Mouse (Mus musculus) intestine, embryonic 16.5 days (tissue): ENCODE data around the gene Hspa1a. TPM values are rescaled to one million over a fixed set of nuclear protein-coding genes. Genes with fewer than 3 reads are reported as not detected.
"Not testable (repeated sequence)": the region's sequence is repeated elsewhere in the genome, so short reads cannot be mapped to it uniquely, and the experiment has no call there.

Experiments
- ATAC-seq: fragments of 200-750 bp; cut with Nextera tagmentation; 2 replicates; pipeline ENCODE4 v1.8.0; 2017; ENCODE audit warnings: moderate TSS enrichment, moderate library complexity
- H3K27ac ChIP-seq: fragments of 300-500 bp; sonication (generic); 2 replicates; pipeline ENCODE4 v1.5.1; 2014; ENCODE audit warnings: mild to moderate bottlenecking, low read length
- H3K27me3 ChIP-seq: fragments of 300-500 bp; sonication (generic); replicated peaks from 2 replicates; pipeline ENCODE4 v1.6.1; 2014; ENCODE audit warnings: low read length, control low read depth, mixed read lengths; ENCODE audit not compliant: control insufficient read depth, insufficient read depth
- H3K36me3 ChIP-seq: fragments of 300-500 bp; sonication (generic); 2 replicates; pipeline ENCODE4 v1.6.1; 2014; ENCODE audit warnings: low read length, control low read depth; ENCODE audit not compliant: control insufficient read depth, insufficient read depth
- H3K4me1 ChIP-seq: fragments of 300-500 bp; sonication (generic); 2 replicates; pipeline ENCODE4 v1.6.1; 2014; ENCODE audit warnings: low read length, control low read depth, mixed read lengths; ENCODE audit not compliant: control insufficient read depth, insufficient read depth
- H3K4me2 ChIP-seq: fragments of 300-500 bp; sonication (generic); 2 replicates; pipeline ENCODE4 v1.6.1; 2014; ENCODE audit warnings: low read depth, low read length, control low read depth
- H3K4me3 ChIP-seq: fragments of 300-500 bp; sonication (generic); 2 replicates; pipeline ENCODE4 v1.5.1; 2014; ENCODE audit warnings: mild to moderate bottlenecking, low read length
- H3K9ac ChIP-seq: fragments of 300-500 bp; sonication (generic); 2 replicates; pipeline ENCODE4 v1.6.1; 2014; ENCODE audit warnings: low read depth, low read length
- H3K9me3 ChIP-seq: fragments of 300-500 bp; sonication (generic); 2 replicates; pipeline ENCODE4 v1.6.1; 2016; ENCODE audit warnings: low read length, control low read depth; ENCODE audit not compliant: control insufficient read depth
- WGBS: fragments of 180-500 bp; shearing (Covaris S2); extraction: QIAGEN DNeasy Blood & Tissue Kit; methylation state at CpG from one replicate; pipeline ENCODE4 v1.1.7; 2014; 5-methylcytosine and 5-hydroxymethylcytosine counted together
- polyA plus RNA-seq: library from polyadenylated mRNA; unstranded; fragments of >200 nt; fragmentation: Nextera tagmentation; extraction: Ambion mirVana; gene quantifications from 2 replicates; pipeline ENCODE4 v1.2.1, GENCODE M21; 2015

Hspa1a gene
- polyA plus RNA-seq, 1 experiment from 2014 or later = 6.3 TPM

DNA sequence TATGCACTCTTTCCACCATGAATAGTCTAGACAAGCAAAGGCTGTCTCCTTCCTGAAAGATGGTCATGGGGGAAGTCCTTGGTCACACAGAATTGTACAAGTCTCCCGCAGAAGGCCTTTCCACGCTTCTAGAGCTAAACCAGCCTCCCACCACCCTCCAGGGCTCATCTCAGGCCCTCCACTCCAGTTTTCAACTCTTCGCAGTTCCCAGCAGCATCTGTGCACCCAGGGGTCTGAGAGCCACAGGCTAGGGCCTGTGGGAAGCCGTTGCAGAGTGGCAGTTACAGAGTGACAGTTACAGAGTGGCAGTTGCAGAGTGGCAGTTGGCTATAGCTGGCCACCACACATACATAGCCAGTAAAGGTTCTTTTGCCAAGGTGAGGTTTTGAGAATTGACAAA lies 24.0 kb upstream of the Hspa1a start:
- not testable (repeated sequence) for H3K4me3 ChIP-seq, H3K27me3 ChIP-seq

DNA sequence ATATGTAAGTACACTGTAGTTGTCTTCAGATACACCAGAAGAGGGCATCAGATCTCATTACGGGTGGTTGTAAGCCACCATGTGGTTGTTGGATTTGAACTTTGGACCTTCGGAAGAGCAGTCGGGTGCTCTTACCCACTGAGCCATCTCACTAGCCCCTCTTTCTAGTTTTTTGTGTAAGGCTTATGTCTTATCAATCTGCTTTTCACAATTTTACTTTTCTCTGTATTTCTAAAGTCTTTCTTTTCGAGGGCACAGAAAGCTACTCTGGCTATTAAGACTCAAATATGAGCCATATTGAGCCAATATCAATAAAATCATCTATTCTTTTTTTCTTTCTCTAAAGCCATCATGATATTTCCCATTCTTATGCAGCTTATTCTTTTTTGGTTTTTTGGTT lies 23.2 kb upstream of the Hspa1a start:
- not testable (repeated sequence) for H3K36me3 ChIP-seq, H3K4me3 ChIP-seq, H3K27ac ChIP-seq, H3K9ac ChIP-seq, H3K27me3 ChIP-seq, H3K4me1 ChIP-seq, ATAC-seq, H3K4me2 ChIP-seq, H3K9me3 ChIP-seq
- 82% methylated on average over 4 of the region's 4 CpGs for WGBS

More for the DNA sequence above, 24.0 kb upstream of the Hspa1a start:
- ATAC-seq, H3K9me3 ChIP-seq, H3K27ac ChIP-seq, H3K4me2 ChIP-seq, H3K36me3 ChIP-seq, H3K9ac ChIP-seq, H3K4me1 ChIP-seq: not testable (repeated sequence)
- 95% methylated on average over 4 of the region's 4 CpGs for WGBS

DNA sequence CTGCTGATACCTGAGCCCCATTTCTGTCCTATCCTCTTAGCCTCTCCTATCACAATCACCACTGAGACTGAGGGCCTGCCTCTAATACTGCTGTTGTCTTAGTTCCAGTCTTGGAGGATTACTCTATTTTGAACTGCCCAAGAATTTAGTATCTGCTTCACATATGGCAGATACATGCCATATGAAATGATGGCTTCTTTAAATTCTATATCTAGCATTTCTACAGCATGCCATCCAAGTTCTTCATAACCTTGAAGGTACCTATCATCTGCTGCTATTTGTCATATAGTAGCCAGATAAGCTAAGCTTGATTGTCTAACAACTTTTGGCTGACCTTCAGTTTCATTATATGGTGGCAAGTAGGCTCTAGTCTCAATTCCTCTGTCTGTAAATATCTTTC lies 22.8 kb upstream of the Hspa1a start:
- Histone ChIP-seq H3K9ac (no peak overlapping the region), H3K36me3 (no peaks in the 10 kb centered on the region), H3K27me3 (no peaks in the 10 kb centered on the region), H3K4me3 (no peak overlapping the region), H3K4me2 (no peak overlapping the region), H3K4me1 (peaks cover 2% of the 10 kb centered on the region; the same call in 1 of the 2 replicates), H3K9me3 (no peaks in the 10 kb centered on the region), H3K27ac (no peak overlapping the region)
- ATAC-seq = no peak

DNA sequence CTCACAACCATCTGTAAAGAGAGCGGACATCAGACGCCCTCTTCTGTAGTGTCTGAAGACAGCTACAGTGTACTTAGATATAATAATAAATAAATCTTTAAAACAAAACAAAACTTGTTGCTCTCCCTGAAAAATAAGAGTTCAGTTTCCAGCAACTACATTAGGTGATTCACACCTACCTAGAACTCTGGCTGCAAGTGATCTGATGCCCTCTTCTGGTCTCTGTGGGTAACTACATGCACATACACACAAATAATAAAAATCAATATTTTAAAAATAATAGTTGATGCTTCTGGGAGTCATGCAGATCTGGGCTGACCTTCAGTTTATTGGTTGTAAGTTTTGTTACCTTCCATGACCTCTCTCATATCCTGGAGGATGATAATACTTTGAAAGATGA lies 12.3 kb upstream of the Hspa1a start:
- Histone ChIP-seq H3K9ac (no peak overlapping the region), H3K4me1 (peaks cover 17% of the 10 kb centered on the region), H3K36me3 (0 out of 2 replicates have a peak, but pooled peaks cover 8% of the 10 kb centered on the region), H3K9me3 (no peaks in the 10 kb centered on the region), H3K4me3 (no peak overlapping the region), H3K27ac (no peak overlapping the region), H3K4me2 (no peak overlapping the region), H3K27me3 (no peaks in the 10 kb centered on the region)
- no peak for ATAC-seq
- WGBS = 72% methylated on average over 2 of the region's 2 CpGs

DNA sequence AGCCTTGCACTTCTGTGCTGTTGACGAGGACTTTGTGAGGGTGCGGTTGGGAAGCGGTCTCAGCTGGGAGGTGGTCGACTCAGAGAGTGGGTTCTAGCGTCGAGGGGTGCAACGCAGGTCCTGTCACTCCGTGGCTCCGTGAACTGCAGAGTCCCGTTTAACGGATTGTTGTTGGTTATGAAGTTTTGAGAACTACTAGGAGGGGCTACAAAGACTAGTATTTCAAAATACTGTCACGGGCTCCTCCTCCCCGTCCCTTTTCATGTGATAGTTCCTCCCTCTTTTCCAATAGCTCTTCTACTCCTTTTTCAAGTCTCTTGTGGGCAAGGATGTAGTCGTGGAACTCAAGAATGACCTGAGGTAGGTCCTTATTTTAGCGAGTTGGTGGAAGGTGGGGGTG lies 10.4 kb upstream of the Hspa1a start:
- Histone ChIP-seq H3K4me3 (peak overlapping the region; percentile 89), H3K36me3 (0 out of 2 replicates have a peak, but pooled peaks cover 8% of the 10 kb centered on the region), H3K9me3 (no peaks in the 10 kb centered on the region), H3K27ac (peak overlapping the region; percentile 99), H3K4me2 (peak overlapping the region; percentile 80), H3K4me1 (peaks cover 17% of the 10 kb centered on the region), H3K9ac (peak overlapping the region; percentile 96), H3K27me3 (no peaks in the 10 kb centered on the region)
- under 1% methylated on average over 15 of the region's 15 CpGs for WGBS
- no peak; the same call in 1 of the 2 replicates for ATAC-seq

DNA sequence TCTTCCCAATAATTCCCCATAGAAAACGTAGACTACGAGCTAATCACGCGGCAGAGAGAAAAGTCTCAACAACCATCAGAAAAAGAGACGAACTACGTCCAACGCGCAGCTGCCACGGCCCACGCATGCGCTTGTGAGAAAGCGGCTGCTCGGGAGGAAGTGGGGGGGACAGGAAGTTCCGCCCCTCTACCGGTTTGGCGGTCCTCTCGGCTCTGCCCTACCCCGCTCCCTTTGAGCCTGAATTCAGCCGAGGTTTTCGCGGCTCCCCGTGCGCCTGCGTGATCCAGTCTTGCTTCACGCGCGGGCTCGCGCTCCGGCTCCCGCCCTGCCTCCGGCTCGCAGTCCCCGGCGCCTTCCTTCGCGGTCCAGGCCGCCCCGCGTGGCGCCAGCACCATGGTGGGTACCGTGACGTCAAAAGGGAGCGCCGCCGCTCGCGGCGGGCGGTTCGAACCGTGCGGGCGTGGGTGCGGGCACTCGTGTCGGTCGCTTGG lies 9.8 kb upstream of the Hspa1a start, which contains the start of gene Lsm2:
Gene Lsm2 (plus strand): TSS at position 173 of the 491 bp plus-strand sequence.
- H3K9me3 ChIP-seq = no peaks in the 10 kb centered on the region
- H3K27me3 ChIP-seq = no peaks in the 10 kb centered on the region
- peak within 1 kb of the TSS; percentile 99 for H3K27ac ChIP-seq
- H3K4me3 ChIP-seq = peak within 1 kb of the TSS; percentile 89
- 0 out of 2 replicates have a peak, but pooled peaks cover 8% of the 10 kb centered on the region for H3K36me3 ChIP-seq
- peak within 1 kb of the TSS; percentile 80 for H3K4me2 ChIP-seq
- H3K9ac ChIP-seq = peak within 1 kb of the TSS; percentile 96
- peak; percentile 94 for ATAC-seq
- WGBS = under 1% methylated on average over 58 of the region's 58 CpGs
- peaks cover 17% of the 10 kb centered on the region for H3K4me1 ChIP-seq

DNA sequence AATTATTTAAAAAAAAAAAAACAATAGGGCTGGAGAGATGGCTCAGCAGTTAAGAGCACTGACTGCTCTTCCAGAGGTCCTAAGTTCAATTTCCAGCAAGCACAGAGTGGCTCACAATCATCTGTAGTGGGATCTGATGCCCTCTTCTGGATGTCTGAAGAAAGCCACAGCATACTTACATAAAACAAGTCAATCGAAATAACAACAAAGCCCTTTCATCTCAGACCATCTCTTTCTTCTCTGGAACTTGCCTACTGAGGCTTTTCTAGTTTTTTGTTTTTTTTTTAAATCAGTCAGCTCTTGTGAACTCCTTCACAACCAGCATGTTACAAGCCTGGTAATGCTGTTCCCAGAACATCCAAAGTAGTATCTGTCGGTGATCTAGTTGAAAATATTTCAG lies 8.7 kb upstream of the Hspa1a start:
- H3K36me3 ChIP-seq = 0 out of 2 replicates have a peak, but pooled peaks cover under 1% of the 10 kb centered on the region
- H3K4me2 ChIP-seq = peak overlapping the region; percentile 80
- H3K27me3 ChIP-seq = no peaks in the 10 kb centered on the region
- H3K9ac ChIP-seq = peak overlapping the region; percentile 96
- 12% methylated on average over 2 of the region's 2 CpGs for WGBS
- H3K9me3 ChIP-seq = no peaks in the 10 kb centered on the region
- peaks cover 17% of the 10 kb centered on the region for H3K4me1 ChIP-seq
- 0 out of 2 replicates have a peak overlapping the region, but pooled peaks have one; percentile 5 for H3K27ac ChIP-seq
- peak overlapping the region; percentile 89 for H3K4me3 ChIP-seq
- no peak for ATAC-seq

DNA sequence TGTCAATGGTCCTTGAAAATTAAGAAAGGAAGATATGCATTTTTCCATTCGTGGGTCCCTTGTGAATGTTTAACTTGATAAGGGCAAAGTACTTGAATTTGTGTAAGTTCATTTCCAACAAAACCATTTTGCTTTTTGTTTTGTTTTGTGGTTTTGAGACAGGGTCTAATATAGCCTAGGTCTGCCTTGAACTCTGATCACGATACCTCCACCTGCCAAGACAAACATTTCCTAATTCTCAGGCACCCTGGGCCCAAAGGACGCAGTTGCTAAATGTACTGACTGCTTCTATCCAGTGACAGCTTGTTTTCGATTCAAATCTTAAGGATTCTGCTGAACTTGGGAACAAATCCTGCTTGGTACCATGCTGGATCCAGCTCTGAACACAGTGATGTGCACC lies 7.7 kb upstream of the Hspa1a start:
- ATAC-seq = no peak
- Histone ChIP-seq H3K4me3 (no peak overlapping the region), H3K36me3 (no peaks in the 10 kb centered on the region)

DNA sequence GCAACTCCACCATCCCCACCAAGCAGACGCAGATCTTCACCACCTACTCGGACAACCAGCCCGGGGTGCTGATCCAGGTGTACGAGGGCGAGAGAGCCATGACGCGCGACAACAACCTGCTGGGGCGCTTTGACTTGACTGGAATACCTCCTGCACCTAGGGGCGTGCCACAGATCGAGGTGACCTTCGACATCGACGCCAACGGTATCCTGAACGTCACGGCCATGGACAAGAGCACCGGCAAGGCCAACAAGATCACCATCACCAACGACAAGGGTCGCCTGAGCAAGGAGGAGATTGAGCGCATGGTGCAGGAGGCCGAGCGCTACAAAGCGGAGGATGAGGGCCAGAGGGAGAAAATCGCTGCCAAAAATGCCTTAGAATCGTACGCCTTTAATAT lies 6.3 kb upstream of the Hspa1a start:
- no peaks in the 10 kb centered on the region for H3K27me3 ChIP-seq
- no peaks in the 10 kb centered on the region for H3K36me3 ChIP-seq
- H3K27ac ChIP-seq = no peak overlapping the region
- H3K4me1 ChIP-seq = peaks cover 13% of the 10 kb centered on the region
- ATAC-seq = no peak
- no peak overlapping the region for H3K4me2 ChIP-seq
- 87% methylated on average over 27 of the region's 27 CpGs for WGBS
- no peak overlapping the region for H3K9ac ChIP-seq
- no peaks in the 10 kb centered on the region for H3K9me3 ChIP-seq
- H3K4me3 ChIP-seq = no peak overlapping the region

More for the DNA sequence above, 7.7 kb upstream of the Hspa1a start:
- Histone ChIP-seq H3K4me2 (no peak overlapping the region), H3K4me1 (peaks cover 15% of the 10 kb centered on the region), H3K27me3 (no peaks in the 10 kb centered on the region), H3K27ac (0 out of 2 replicates have a peak overlapping the region, but pooled peaks have one; percentile 47), H3K9ac (no peak overlapping the region), H3K9me3 (no peaks in the 10 kb centered on the region)
- WGBS = 84% methylated on average over 4 of the region's 4 CpGs

DNA sequence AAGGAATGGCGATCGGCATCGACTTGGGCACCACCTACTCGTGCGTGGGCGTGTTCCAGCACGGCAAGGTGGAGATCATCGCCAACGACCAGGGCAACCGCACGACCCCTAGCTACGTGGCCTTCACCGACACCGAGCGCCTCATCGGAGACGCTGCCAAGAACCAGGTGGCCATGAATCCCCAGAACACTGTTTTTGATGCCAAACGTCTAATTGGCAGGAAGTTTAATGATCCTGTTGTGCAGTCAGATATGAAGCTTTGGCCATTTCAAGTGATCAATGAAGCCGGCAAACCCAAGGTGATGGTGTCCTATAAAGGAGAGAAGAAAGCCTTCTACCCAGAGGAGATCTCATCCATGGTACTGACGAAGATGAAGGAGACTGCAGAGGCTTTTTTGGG lies 5.0 kb upstream of the Hspa1a start:
- no peaks in the 10 kb centered on the region for H3K9me3 ChIP-seq
- no peaks in the 10 kb centered on the region for H3K27me3 ChIP-seq
- no peak overlapping the region for H3K27ac ChIP-seq
- H3K4me3 ChIP-seq = no peak overlapping the region
- H3K4me1 ChIP-seq = peaks cover 11% of the 10 kb centered on the region
- H3K36me3 ChIP-seq = no peaks in the 10 kb centered on the region
- no peak overlapping the region for H3K4me2 ChIP-seq
- H3K9ac ChIP-seq = no peak overlapping the region
- 94% methylated on average over 20 of the region's 20 CpGs for WGBS
- ATAC-seq = no peak
